Mouse (Mus musculus) heart, embryonic 16.5 days (tissue): Measurements from ENCODE around the gene Rassf8. TPM values are rescaled to one million over a fixed set of nuclear protein-coding genes. Genes with fewer than 3 reads are reported as not detected.

Source experiments
- ATAC-seq: fragments of 200-750 bp; cut with Nextera tagmentation; replicated peaks from 2 replicates; pipeline ENCODE4 v1.8.0; 2017; ENCODE audit warnings: moderate number of reproducible peaks; ENCODE audit not compliant: insufficient read depth, low FRiP score; ENCODE audit errors: extremely low read depth
- H3K27ac ChIP-seq: fragments of 300-500 bp; sonication (generic); 2 replicates; pipeline ENCODE4 v1.5.1; 2014; ENCODE audit warnings: mild to moderate bottlenecking, low read length, control low read depth, moderate library complexity
- H3K27me3 ChIP-seq: fragments of 300-500 bp; sonication (generic); 2 replicates; pipeline ENCODE4 v1.6.1; 2014; ENCODE audit warnings: low read length, mixed read lengths; ENCODE audit not compliant: control insufficient read depth, insufficient read depth
- H3K36me3 ChIP-seq: fragments of 300-500 bp; sonication (generic); 2 replicates; pipeline ENCODE4 v1.6.1; 2014; ENCODE audit not compliant: control insufficient read depth, insufficient read depth
- H3K4me1 ChIP-seq: fragments of 300-500 bp; sonication (generic); 2 replicates; pipeline ENCODE4 v1.6.1; 2014; ENCODE audit warnings: low read length, mixed read lengths; ENCODE audit not compliant: control insufficient read depth, insufficient read depth
- H3K4me2 ChIP-seq: fragments of 300-500 bp; sonication (generic); 2 replicates; pipeline ENCODE4 v1.6.1; 2014; ENCODE audit warnings: low read depth, mild to moderate bottlenecking, control low read depth, low read length
- H3K4me3 ChIP-seq: fragments of 300-500 bp; sonication (generic); 2 replicates; pipeline ENCODE4 v1.5.1; 2014; ENCODE audit warnings: mild to moderate bottlenecking, control low read depth, low read length
- H3K9ac ChIP-seq: fragments of 300-500 bp; sonication (generic); 2 replicates; pipeline ENCODE4 v1.6.1; 2014; ENCODE audit warnings: low read length, control low read depth
- H3K9me3 ChIP-seq: fragments of 300-500 bp; sonication (generic); replicated peaks from 2 replicates; pipeline ENCODE4 v1.6.1; 2016; ENCODE audit warnings: low read length; ENCODE audit not compliant: control insufficient read depth
- WGBS: fragments of 180-500 bp; shearing (Covaris S2); extraction: QIAGEN DNeasy Blood & Tissue Kit; methylation state at CpG from one replicate; pipeline ENCODE4 v1.1.7; 2014; 5-methylcytosine and 5-hydroxymethylcytosine counted together
- polyA plus RNA-seq: library from polyadenylated mRNA; unstranded; fragments of >200 nt; fragmentation: Nextera tagmentation; extraction: Ambion mirVana; gene quantifications from 2 replicates; pipeline ENCODE4 v1.2.1, GENCODE M21; 2015

Rassf8 gene
- polyA plus RNA-seq, 1 experiment from 2014 or later = 7.3 TPM

DNA sequence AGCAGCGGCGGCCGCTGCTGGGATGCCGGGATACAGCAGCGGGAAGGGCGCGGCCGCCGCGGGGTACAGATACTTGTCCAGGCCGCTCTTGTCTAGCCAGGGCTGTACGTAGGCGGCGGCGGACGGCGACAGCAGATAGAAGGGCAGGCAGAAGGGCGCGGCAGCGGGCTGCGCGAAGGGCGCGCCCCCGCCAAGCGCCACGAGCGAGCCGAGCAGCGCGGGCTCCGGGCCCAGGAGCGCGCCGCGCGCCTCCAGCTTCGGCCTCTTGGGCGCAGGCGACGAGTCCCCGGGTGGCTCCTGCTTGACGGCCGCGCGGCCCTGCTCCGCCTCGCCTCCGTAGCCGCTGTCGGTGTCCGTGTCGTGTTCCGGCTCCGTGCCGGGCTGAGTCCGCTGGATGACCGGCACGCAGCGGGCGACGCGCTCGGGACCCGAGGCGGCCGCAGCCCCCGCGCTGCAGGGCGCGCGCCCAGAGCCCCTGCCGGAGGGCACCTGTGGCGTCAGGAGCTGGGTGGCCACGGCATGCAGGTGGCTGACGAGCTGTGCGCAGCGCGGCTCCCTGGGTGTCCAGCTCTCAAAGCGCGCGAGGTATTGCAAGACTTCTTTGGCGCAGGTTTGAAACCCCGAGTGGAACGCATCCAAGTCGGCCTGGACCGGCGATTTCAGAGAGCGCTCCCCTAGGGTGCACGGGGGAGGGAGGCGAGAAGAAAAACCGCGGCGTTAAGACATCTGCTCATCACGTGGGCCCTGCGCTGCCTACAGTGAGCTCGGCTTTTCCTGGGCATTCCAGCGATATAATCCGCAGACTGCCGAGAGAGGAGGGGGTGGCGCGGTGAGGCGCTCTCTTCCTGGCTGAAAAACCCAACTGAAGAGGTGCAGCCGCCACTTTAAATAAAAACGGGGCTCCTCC lies 116.8 kb downstream of the Rassf8 start:
- peak; percentile 29 for ATAC-seq
- Histone ChIP-seq H3K4me2 (peak overlapping the region; percentile 99), H3K27me3 (peaks cover 12% of the 10 kb centered on the region), H3K9ac (peak overlapping the region; percentile 86), H3K27ac (peak overlapping the region; percentile 83), H3K9me3 (no peaks in the 10 kb centered on the region), H3K4me1 (peaks cover 16% of the 10 kb centered on the region), H3K36me3 (no peaks in the 10 kb centered on the region), H3K4me3 (peak overlapping the region; percentile 80)
- under 1% methylated on average over 102 of the region's 105 CpGs for whole genome bisulfite sequencing

GRCm38 (mm10) chr6:145864171-145864570 lies 117.6 kb downstream of the Rassf8 start:
- Histone ChIP-seq H3K4me3 (peak overlapping the region; percentile 80), H3K27ac (peak overlapping the region; percentile 83), H3K4me2 (peak overlapping the region; percentile 99), H3K36me3 (no peaks in the 10 kb centered on the region), H3K9ac (peak overlapping the region; percentile 86), H3K9me3 (no peaks in the 10 kb centered on the region), H3K4me1 (peaks cover 16% of the 10 kb centered on the region), H3K27me3 (peaks cover 12% of the 10 kb centered on the region)
- 4% methylated on average over 8 of the region's 8 CpGs for WGBS
- ATAC-seq = no peak

DNA sequence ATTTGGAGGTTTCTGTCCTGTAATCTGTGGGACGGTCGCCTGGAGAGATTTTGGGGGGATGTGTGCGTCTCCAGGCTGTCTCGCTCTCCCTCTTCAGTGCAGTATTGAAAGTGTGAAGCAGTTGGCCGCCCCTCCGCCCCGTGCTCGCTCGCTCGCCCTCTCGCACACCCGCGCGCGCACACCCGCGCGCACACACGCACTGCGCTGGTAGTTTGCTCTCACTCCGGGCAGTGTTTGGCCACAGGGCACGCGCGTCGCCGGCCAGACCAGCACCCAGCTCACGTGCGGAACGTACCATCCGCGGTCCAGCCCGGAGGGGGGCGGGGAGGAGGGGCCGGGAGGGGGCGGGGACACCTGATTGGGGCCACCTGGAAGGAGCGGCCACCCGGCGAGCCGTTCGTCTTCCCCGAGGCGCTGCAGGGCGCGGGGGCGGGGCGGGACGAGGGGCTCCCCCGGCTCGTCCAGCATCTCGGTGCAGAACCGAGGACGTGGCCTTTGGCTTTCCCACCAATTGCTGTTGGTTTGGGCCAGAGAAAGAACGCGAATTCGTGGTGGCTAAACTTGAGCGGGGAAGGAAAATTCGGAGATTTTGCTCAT lies 118.8 kb downstream of the Rassf8 start, which contains the start of gene Bhlhe41:
Bhlhe41 (minus strand) TSS at position 270 of the 597 bp plus-strand sequence.
- under 1% methylated on average over 49 of the region's 57 CpGs for WGBS
- H3K9ac ChIP-seq = peak within 1 kb of the TSS; percentile 86
- peak within 1 kb of the TSS; percentile 80 for H3K4me3 ChIP-seq
- H3K27ac ChIP-seq = peak within 1 kb of the TSS; percentile 93
- peaks cover 12% of the 10 kb centered on the region for H3K27me3 ChIP-seq
- H3K4me1 ChIP-seq = peaks cover 15% of the 10 kb centered on the region
- no peaks in the 10 kb centered on the region for H3K9me3 ChIP-seq
- peak; percentile 52 for ATAC-seq
- no peaks in the 10 kb centered on the region for H3K36me3 ChIP-seq
- peak within 1 kb of the TSS; percentile 99 for H3K4me2 ChIP-seq

DNA sequence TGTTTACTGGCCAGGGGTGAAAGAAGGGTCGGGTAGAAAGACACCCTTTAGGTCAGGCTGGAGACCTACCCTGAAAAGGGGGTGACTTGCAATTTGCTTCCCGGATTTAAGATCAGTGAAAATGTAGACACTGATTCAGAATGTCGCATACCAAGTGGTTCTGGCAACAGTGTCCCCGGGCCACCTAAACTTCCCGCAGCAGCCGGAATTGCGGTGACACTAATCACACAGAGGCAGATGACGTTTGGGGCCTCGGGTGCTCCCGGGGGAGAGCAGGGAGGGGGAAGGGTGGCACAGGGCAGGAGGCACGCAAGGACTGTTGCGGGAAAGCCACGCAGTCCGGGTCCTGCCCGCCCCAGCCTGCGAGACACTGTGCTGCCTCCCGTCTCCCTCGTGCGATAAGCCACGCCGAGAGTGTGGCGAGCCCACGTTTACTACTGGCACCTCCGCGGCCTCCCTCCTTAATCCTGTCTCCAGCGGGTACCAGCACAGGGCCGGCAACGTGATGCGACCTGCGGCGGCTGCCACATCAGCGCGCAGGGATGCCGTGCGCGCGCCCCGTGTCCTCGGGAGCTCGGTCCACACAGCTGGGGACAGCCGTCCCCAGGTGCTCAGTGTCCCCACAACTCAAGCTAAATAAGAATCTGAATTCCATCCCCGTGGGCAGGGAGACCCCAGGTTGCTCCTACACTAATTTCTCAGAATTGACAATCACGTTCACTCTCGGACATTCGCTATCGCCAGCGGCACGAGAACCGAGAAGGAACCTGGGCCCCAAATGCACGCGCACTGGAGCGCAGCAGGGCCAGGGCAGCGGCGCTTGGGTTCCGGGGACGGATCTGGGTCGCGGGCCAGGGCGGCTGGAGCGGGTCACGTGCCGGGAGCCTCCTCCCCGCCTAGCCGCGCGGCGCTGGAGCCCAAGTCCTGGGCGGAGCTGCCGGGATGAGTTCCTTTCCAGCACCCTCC lies 119.6 kb downstream of the Rassf8 start:
- peak overlapping the region; percentile 99 for H3K4me2 ChIP-seq
- WGBS = under 1% methylated on average over 62 of the region's 69 CpGs
- peak; percentile 74 for ATAC-seq
- H3K4me3 ChIP-seq = peak overlapping the region; percentile 80
- H3K4me1 ChIP-seq = peaks cover 16% of the 10 kb centered on the region
- no peaks in the 10 kb centered on the region for H3K9me3 ChIP-seq
- H3K27ac ChIP-seq = peak overlapping the region; percentile 93
- peak overlapping the region; percentile 86 for H3K9ac ChIP-seq
- H3K27me3 ChIP-seq = peaks cover 12% of the 10 kb centered on the region
- H3K36me3 ChIP-seq = no peaks in the 10 kb centered on the region

- Histone ChIP-seq H3K27ac (no peak overlapping the region; the same call in 1 of the 2 replicates), H3K9me3 (no peaks in the 10 kb centered on the region), H3K4me2 (no peak overlapping the region; the same call in 1 of the 2 replicates), H3K9ac (no peak overlapping the region; the same call in 1 of the 2 replicates), H3K36me3 (no peaks in the 10 kb centered on the region), H3K4me3 (no peak overlapping the region), H3K4me1 (peaks cover 21% of the 10 kb centered on the region), H3K27me3 (peaks cover 12% of the 10 kb centered on the region)
- WGBS = 72% methylated on average over 3 of the region's 3 CpGs
- ATAC-seq = no peak
Observed at GRCm38 (mm10) chr6:145867111-145867510, 120.6 kb downstream of the Rassf8 start.

Other genes starting within 250 kb of the Rassf8 start
- 10.9 and 16.8 TPM in 2 replicates for gene Lmntd1, start 132.4 kb upstream of the Rassf8 start, polyA plus RNA-seq
- 0.24 and 0.58 TPM in 2 replicates for gene Tuba3b, start 131.0 kb upstream of the Rassf8 start, polyA plus RNA-seq
- 5.9 and 6.1 TPM in 2 replicates for gene Bhlhe41, start 118.8 kb downstream of the Rassf8 start, polyA plus RNA-seq
- 78.7 and 79.6 TPM in 2 replicates for gene Sspn, start 184.9 kb downstream of the Rassf8 start, polyA plus RNA-seq